Comparison of ENCODE assay signal across 9 mouse cellular contexts in the genomic region with DNA sequence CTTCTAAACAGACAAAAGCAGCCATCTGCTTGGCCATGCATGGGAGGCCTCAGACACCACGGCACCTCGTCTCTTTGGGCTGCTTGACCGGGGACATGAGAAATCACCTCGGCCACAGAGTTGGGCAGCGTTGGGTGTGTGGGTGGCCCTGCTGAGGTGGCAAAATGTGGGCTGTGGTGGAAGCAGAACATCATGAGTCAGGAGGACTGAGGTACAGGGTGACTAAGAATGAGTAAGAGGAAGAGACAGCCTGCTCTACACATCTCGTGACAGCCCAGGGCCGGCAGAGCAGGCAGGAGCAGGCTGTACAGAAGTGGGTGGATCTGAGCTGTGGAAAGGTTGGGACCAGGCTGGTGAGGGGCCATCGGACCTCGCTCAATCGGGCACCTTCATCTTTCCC. TPM values are rescaled to one million over a fixed set of nuclear protein-coding genes. Genes with fewer than 3 reads are reported as not detected.
DNase-seq lines count a peak whose midpoint lies in the region; ATAC-seq lines count a peak whose summit lies in the region.
"Had no signal": no experiment of that assay in that cellular context is flagged by ENCODE, and none has a peak within 500 bp of the region (broad histone marks: within the 10 kb centered on the region; RNA-seq: fewer than 3 reads in every experiment).

No protein-coding gene starts in this region.

- peak; percentile 66 to 71 for DNase-seq in right cerebral cortex, adult 2 months (ENCODE audit: low spot score in 2 of 2)
- DNase-seq in right cerebral cortex, postnatal 4 days: no peak
- DNase-seq in adrenal gland, postnatal 10 days: peak; percentile 44
- DNase-seq in induced T-regulatory cell, adult 2 months (ENCODE audit: low read depth): peak; percentile 73
- DNase-seq in monocyte, adult 2 months (ENCODE audit: low read depth in 1 of 2, low spot score in 2 of 2): peak; percentile 24 to 45
- no peak for DNase-seq in spleen, adult 18-20 months
- no peak for DNase-seq in kidney, adult 9 months

- peaks cover 11% of the 10 kb centered on the region for H3K36me3 ChIP-seq in forebrain, embryonic 16.5 days (ENCODE audit: control insufficient read depth, insufficient read depth)

- no peaks in the 10 kb centered on the region for H3K27me3 ChIP-seq in forebrain, embryonic 16.5 days (replicated peaks; ENCODE audit: control insufficient read depth, insufficient read depth, low read length)

- no peak for ATAC-seq in forebrain, embryonic 16.5 days

- no peak overlapping the region for H3K4me2 ChIP-seq in forebrain, embryonic 16.5 days (ENCODE audit: low read length)

- WGBS in forebrain, embryonic 16.5 days: 91% methylated on average over 10 of the region's 10 CpGs

- no peak overlapping the region for H3K27ac ChIP-seq in forebrain, embryonic 16.5 days (ENCODE audit: low read length)

- no peak overlapping the region for H3K4me3 ChIP-seq in forebrain, embryonic 16.5 days (replicated peaks; ENCODE audit: low read length)

- no peaks in the 10 kb centered on the region for H3K4me1 ChIP-seq in forebrain, embryonic 16.5 days (replicated peaks; ENCODE audit: control insufficient read depth, insufficient read depth, low read length)

- no peaks in the 10 kb centered on the region for H3K9me3 ChIP-seq in forebrain, embryonic 16.5 days (ENCODE audit: control insufficient read depth, low read length)

- H3K9ac ChIP-seq in forebrain, embryonic 16.5 days (replicated peaks; ENCODE audit: low read depth, low read length): no peak overlapping the region

RNA-seq across cellular contexts. Expression of a gene that starts 14.3 kb away (rescaled TPM):
- 10 to 100 TPM; 10.4 to 14.9 TPM for total RNA-seq in adrenal gland, postnatal 10 days (2021)
- polyA plus RNA-seq in forebrain, embryonic 16.5 days (2015; fragmentation: Nextera tagmentation; extraction: Ambion mirVana): 13.9 and 15.5 TPM in 2 replicates

RNA-seq across cellular contexts. Expression of a gene that starts 32.6 kb away (rescaled TPM):
- total RNA-seq in adrenal gland, postnatal 10 days (2021): 10 to 100 TPM in 1 of 2 experiments, 1 to 10 TPM in 1; 9.6 to 12.2 TPM
- polyA plus RNA-seq in forebrain, embryonic 16.5 days (2015; fragmentation: Nextera tagmentation; extraction: Ambion mirVana): 99.6 and 118 TPM in 2 replicates

RNA-seq across cellular contexts. Expression of a gene that starts 36.5 kb away (rescaled TPM):
- total RNA-seq in adrenal gland, postnatal 10 days (2021): under 1 TPM; 0.36 to 0.67 TPM
- polyA plus RNA-seq in forebrain, embryonic 16.5 days (2015; fragmentation: Nextera tagmentation; extraction: Ambion mirVana): 0.16 TPM in 1 of 2 replicates, not detected in the other
- polyA plus RNA-seq: embryonic facial prominence, embryonic 14.5 days had no signal

RNA-seq across cellular contexts. Expression of a gene that starts 51.8 kb away (rescaled TPM):
- total RNA-seq in adrenal gland, postnatal 10 days (2021): 1 to 10 TPM; 2.7 to 3.9 TPM
- 1.2 and 2.0 TPM in 2 replicates for polyA plus RNA-seq in forebrain, embryonic 16.5 days (2015; fragmentation: Nextera tagmentation; extraction: Ambion mirVana)

Comparison
In these comparisons a context has a peak if more than half of its experiments do, and no peak if none do; other contexts are left out.
1. DNase-seq: peak in right cerebral cortex, adult 2 months (2 of 2), adrenal gland, postnatal 10 days (single experiment), induced T-regulatory cell, adult 2 months (single experiment) and monocyte, adult 2 months (2 of 2); none in right cerebral cortex, postnatal 4 days (single experiment), spleen, adult 18-20 months (0 of 2) and kidney, adult 9 months (single experiment).